Mouse (Mus musculus) kidney, postnatal 10 days (tissue): ENCODE results near the gene Csrp2.

Source experiments
- DNase-seq: peaks from one replicate; pipeline ENCODE4 v3.0.0; 2021; ENCODE audit warnings: mixed read lengths

Gene Csrp2

DNA sequence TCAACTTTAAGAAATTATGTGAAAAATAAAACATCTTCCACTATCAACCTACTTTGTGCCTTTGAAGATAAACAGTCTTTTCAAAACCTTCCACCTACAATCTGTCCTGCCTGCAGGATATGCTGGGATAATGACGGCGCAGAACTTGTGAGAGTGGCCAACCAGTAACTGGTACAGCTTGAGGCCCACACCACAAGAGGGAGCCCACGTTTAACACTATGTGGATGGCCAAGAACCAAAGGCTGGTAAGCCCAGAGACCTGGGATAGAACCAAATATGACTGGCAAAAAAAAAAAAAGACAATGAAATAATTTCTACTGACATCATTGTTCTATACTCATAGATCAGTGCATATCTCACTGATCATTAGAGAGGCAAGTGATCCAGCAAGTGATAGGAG lies 54.9 kb downstream of the Csrp2 start:
- DNase-seq: peak; percentile 78

DNA sequence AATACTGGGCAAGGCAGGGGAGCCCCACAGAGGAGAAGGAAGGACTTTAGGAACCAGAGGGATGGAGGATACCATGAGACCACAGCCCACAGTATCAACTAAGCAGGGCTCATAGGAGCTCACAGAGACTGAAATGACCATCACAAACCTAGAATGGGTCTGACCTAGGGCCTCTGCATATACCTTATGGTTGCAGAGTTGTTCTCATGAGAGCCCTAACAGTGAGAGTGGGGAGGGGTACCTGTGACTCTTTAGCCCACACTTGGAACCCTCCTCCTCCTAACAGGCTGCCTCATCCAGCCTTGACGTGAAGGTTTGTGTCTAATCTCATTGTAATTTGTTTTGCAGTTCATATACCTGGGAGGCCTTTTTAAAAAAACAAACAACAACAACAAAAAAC lies 55.3 kb downstream of the Csrp2 start:
- DNase-seq: no peak

DNA sequence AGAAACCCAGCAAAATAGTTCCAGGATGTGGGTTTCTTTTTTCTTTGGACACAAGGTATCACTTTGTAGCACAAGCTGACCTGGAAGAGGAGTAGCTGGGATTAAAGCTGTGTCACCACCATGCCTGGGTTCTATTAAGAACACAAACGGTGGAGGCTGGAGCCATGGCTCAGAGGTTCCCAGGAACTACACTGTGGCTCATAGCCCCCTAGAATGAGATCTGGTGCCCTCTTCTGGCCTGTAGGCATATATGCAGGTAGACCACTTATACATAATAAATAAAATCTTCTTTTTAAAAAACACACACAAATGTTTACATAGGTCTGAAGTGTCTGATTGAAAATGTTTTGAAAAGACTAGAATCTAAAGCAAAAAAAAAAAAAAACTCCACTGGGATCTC lies 56.5 kb downstream of the Csrp2 start:
- peak; percentile 54 for DNase-seq

DNA sequence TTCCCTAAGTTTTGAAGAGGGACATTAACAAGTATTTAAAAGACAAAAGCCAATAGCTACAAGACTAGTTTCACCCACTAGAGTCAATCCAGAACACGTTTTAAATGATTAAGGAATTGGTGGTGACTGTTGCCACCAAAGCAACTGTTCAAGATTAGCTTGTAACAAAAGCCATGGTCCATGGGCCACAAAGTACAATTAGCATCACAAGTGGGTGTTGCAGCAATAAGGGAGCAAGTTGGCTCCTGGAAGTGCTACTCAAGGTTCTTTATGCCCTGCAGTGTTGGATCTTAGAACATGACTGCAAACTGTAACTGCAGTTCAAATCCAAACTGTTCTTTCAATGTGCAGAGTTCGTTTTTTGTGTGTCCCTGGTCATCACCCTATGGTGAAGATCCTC lies 57.8 kb downstream of the Csrp2 start:
- no peak for DNase-seq

DNA sequence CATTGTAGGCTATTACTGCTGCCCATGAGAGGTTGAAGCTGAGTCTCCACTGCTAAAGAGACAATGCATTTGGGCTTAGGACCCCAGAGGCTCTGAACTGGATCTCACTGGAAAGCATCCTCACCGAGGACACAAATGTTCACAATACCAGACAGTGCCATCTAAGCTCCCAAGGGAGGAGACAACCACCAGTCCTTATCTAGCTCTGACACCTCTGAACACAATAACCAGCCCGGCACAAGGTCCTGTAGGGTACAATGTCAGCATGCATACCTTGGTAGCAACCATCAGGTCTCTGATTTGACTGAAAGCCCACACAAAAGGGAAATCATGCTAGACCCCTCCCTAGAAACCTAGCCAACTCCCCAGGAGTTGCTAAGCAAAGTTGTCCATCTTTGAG lies 59.8 kb downstream of the Csrp2 start:
- DNase-seq: no peak

DNA sequence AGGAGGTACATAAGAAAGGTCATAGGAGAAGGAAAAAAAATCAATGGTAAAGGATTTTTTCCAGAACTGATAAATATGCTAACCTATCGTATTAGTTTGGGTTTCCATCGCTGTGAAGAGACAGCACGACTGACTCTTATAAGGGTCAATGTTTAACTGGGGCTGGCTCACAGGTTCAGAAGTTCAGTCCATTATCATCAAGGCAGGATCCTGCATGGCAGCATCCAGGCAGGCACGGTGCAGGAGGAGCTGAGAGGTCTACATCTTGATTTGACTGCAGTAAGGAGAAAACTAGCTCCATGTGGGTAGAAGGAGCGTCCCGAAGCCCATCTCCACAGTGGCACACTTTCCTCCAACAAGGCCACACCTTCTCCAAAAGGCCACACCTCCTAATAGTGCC lies 60.9 kb downstream of the Csrp2 start:
- no peak for DNase-seq

DNA sequence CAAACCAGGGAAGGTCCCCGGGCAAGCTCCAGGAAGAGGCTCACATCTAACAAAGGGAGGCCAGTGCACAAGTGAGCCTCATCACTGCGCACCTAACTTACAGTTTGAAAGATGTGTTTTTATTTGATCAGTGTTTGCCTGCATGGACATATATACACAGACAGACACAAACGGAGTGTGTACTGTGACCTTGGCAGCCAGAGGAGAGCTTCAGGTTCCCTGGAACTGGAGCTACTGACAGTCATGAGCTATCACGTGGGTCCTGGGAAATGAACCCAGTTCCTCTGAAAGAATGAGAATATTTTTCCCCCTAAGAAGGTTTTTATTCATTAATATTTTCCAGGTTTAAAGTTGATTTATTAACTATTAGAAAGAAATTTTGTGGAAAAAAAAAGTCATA lies 63.2 kb downstream of the Csrp2 start:
- no peak for DNase-seq

DNA sequence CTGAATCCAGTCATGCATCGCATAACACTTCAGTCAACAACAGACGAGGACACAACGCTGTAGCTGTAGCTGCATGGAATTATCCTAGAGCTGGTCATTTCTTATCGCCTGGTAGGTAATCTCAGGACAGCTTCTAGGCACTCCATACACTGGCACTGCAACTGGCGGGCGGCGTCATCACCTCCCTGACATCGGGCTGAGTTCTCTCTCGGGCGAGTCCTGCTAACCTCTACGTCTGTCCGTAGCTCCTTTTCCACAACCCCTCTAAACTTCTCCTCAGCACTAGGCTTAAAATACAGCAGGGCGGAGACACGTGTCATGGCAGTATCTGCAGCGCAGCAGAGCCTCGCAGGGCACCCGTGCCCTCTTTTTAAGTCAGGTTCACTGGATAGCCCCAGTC lies 67.1 kb downstream of the Csrp2 start:
- DNase-seq: no peak
